Mouse (Mus musculus) cerebellum, adult 8-10 months (tissue): ENCODE results near the gene Adprhl1.

ENCODE experiments used
- DNase-seq: peaks from one replicate; pipeline ENCODE4 v3.0.0; 2022

The Adprhl1 gene

DNA sequence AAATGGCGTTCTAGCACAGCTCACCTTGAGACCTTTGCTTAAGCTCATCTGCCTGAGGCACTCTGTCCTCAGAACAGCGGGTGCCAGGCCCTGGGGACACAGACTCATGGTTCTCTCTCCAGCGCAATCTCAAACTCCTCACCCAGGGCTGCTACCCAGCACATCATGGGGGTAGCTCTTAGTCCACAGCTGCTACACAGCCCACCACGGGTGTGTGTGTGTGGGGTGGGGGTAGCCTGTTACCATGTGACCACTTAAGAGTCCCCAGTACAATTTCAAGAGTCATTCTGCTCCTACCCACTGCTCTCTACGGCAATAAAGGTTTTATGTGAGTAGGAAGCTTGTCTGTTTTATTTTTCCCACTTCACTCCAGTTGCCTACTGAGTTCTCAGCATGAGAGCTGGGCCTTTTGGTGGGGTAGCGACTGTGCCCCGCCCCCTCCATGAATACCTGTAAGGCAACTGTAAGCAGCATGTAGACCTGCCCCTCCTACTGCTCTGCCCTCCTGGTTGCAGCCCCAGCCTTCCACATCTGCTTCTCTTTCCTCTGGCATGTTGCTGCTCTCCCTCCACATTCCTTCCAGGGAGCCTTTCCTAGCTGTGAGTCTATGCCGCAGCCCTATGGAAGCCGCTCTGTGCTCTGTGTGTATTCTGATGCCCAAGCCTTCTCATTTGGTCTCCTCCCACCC, 24.9 kb downstream of the Adprhl1 start:
- DNase-seq, result no peak

DNA sequence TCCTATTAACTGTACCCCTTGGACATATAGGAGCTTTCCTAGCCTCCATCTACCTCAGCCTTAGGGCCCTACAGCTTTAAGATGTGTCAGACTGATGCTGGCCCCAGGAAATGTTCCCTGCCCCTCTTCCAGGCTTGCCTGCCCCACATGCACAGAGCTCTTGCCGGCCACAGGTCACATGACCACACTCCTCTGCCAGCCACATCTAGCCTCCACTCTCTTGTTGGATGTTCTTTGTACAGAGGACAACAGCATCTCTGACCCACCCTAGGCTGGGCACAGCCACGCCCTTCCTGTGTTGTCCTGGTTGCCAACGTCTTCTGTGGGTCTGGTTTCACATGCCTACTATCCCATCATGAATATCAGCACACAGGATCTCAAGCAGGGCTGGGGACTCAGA, 26.8 kb downstream of the Adprhl1 start:
- no peak for DNase-seq

DNA sequence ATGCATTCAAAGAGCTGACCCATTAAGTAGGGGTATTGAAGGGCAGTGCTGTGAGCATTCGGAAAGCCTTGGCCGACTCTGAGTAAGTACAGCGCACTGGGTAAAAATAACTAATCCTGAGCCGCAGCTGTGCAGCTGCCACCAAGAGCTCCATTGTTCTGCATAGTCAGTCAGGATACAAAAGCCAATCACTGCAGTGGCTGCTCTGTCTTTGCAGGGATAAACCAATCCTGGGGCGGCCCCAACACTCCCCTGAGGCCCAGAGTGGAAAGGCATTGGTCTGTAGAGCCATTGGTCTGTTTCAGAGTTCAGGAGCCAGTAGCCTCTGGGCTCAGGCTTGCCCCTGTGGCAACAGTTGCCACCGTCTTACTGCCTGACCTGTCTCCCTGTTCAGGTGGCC, 27.7 kb downstream of the Adprhl1 start:
- no peak for DNase-seq

DNA sequence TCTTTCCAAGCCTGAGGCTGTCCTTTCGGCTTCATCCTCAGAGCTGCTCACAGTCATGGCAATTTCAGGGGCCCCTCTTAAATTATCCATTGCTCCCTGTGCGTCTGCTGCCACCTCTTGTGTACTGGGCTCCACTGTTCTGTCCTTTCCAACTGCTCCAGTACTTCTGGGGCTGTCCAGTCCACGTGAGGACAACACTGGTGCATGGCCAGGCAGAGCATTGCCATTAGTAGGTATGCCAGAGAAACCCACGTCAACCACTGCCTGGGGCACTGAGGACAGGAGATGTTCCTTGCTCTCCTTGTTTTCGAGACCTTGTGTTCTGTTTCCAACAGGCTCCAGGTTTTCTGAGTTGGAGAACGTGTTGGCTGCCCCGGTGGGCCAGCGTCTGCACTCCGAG, 29.5 kb downstream of the Adprhl1 start:
- DNase-seq, result no peak

DNA sequence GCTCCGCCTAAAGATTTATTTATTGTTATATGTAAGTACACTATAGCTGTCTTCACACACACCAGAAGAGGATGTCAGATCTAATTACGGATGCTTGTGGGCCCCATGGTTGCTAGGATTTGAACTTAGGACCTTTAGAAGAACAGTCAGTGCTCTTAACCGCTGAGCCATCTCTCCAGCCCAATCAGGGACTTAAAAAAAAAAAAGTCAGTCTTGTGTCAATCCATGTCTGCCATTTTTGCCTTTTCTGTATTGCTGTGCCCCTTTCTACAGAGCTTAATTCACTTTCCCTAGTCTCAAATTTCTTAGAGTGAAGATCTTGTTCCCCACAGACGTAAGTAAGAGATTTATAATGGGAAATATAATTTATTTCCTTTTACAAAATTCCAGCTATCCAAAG, 35.5 kb downstream of the Adprhl1 start:
- DNase-seq, result no peak

DNA sequence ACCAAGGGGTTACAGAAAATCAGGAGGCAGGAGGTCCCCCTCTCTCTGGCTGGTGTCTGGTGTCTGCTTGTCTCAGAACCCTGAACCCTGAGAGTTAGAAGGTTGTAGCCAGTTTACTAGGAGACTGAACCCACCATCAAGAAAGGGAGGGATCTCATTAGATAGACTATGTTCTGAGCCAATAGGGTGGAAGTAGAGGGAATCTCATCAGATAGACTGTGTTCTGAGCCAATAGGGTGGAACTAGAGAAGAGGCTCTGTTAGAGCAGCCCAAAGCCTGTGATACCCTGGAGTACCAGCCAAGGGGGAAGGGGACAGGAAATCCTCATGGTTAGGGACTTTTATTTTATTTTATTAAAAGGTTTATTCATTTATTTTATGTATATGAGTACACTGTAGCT, 36.0 kb downstream of the Adprhl1 start:
- no peak for DNase-seq

DNA sequence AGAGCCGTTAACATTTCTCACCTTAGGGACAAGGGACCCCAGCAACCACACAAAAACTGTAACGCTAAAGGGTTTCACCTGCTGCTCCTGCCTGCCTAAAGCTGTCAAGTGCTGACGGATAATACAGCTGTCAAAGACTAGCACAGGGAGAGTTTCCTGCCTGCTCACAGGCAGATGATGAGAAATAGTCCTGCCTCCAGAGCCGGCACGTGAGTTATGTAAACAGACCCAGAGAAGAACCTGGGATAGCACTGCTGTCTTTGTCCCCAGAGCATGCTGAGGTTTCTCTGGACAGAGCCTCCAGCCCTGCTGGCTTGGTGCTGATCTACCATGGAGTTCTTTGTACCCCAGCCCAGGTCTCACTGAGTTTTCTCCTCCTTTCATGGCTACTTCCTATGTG, 36.9 kb downstream of the Adprhl1 start:
- no peak for DNase-seq

DNA sequence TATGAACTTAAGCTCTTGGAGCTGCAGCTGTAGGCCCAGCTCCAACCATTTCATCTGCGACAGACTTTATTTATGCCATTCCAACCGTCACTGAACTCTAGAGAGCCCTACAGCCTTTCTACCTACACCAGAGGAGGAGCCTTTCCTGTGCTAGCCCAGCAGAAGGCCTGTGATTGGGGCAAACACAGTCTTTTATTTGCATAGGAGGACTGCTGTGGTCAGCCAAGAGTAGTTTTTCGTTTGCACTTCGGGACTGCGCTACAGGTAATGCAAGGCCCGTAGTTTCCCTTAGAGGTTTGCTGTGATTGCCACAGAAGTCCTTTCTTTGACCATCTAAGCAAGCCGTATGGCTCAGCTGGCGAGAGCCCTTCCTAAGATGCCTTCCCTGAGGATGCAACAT, 37.6 kb downstream of the Adprhl1 start:
- no peak for DNase-seq

DNA sequence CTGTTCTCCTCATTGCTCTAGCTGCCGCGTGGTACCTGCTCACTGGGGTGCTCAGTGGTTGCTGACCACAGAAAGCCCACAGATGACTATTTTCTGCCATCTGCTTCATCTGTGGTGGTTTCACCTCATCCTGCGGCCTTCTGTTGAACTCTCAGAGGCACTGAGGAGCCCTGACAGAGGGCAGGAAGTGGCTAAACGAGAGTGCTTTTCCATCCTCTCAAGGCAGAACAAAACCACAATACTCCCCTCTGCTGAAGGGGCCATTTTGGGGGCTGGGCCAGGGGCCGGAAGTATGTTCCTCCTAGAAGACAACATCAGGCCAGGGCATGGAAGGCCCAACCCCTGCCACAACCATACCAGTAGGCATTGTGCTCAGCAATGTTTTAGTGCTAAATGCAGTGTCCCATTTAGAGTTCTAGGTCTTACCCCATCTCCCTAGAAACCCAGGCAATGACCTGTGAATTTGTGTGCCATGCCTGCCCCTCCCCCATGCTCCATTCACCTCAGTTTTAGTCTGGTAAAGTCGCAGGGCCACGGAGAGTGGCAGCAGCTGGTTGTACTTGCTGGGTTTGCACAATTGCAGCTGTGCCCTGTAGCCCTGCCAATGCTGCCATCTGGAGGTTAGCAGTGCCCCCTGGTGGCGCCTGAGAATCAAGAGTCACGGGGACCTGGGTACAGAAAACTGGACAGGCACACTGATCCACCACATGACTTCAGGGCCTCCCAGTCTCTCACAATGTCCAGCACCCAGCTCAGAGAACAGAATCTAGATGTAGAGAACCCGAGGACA, 40.3 kb downstream of the Adprhl1 start:
- DNase-seq, result peak; percentile 52

DNA sequence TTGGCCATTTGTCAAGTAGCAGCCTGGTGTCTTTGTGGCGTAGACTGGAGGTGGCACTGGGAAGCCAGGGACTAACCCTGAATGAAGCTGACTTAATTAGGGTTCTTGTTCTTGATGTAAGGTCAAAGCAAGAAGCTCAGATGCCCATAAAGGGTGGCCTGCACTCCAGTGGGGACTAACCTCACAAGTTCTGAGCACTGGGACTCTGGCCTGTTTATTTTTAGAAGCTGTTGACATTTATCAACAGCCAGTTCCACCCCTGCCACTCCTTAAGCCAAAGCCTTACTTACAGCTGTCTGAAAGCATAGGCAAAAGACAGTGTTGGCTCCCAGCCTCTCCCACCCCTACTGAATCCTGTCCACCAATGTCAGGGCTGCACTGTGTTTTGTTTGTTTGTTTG, 44.2 kb downstream of the Adprhl1 start:
- DNase-seq, result no peak

DNA sequence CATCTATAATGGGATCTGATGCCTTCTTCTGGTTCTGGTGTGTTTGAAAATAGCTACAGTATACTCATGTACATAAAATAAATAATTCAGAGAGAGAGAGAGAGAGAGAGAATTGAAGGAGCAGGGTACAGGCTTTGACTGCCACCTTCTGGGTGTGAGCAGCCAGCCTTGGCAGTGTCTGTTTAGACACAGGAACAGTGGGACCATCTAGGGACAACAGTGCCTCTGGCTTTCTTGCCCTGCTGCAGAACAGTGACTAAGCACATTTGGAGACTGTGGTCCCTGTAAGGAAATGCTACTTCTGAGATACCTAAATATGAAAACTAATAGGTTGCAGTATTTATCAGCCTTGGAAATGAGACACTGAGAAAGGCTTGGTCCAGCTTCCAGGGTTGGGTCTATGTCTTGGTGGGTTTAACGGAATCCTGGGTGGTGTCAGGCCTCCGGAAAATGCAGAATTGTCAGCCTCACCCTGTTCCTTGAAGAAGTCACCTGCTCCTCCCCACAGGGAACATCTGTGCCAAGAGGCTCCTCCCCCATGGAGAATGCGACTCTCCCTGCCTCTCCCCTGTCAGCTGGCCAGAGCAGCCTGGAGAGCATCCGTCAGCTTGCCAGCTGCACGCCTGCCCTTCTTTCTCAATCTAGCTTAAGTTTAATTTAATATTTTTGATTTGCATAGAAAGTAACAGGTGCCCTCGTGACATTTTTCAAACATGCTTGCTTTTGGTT, 45.2 kb downstream of the Adprhl1 start:
- no peak for DNase-seq

DNA sequence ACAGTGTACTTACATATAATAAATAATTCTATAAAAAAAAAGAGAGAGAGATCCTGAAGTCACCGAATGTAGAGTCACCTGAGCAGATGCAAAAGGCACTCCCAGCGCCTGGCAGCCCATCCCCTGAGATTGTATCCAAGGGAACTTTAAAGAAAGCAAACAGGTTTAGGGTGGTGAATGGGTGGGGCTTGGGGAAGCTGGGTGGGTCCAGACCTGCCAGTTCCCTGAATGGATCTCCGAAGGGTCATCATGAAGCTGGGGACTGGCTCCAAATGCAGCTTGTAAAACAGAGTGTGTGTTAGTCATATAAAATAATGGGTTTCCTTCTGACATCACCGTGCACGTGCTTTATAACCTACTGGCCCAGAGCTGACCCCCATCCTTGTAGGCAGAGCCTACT, 47.7 kb downstream of the Adprhl1 start:
- DNase-seq, result no peak

DNA sequence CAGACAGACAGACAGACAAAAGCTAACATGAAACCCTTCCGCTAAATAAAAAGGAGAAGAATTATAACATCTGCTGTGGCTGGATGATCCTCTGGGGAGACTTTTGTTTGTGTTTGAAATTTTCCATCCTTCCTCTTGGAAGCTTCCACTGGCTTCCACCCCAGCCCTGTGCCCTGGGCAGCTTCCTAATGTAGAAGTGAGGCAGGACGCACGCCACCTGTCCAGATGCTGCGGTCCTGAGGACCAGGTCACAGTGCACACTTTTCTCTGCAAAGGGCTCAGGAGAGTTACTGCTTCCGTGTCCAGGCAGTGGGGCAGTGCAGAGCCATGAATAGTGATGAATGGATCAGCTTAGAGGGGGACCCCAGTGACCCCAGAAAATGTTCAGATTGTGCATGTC, 48.7 kb downstream of the Adprhl1 start:
- no peak for DNase-seq

DNA sequence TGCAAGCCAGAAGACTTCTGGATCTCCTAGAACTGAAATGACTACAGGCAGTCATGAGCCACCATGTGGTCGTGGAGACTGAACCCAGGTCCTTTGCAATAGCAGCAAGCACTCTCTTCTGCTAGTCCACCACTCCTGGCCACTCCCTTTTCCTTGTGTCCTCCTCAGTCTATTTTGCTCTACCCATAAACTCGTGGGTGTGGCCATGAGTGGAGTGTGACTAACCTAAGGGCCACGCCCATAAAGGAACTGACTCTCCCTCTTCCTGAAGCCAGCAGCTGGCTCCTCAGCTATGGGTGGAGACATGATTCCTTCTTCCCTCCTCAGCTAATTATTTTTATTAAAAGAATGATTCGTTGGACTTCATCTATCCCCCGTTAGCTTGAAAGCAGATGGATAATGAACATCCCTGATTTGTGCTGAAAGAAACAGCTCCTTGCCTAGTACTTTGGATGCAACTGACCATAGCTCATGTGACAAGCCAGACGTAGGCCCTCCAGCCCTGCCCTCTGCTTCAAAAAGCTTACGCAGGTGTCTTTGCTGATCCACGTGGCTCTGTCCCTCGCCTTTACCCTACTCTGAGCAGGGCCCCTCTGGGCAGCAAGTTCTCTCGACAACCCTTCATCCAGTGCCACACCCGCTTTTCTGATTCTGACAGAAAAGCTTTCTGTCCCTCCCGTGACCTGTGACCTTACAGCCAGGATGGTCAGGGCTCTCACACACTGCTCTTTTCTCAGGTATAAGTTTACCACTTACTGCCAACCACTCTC, 49.4 kb downstream of the Adprhl1 start:
- DNase-seq, result no peak

DNA sequence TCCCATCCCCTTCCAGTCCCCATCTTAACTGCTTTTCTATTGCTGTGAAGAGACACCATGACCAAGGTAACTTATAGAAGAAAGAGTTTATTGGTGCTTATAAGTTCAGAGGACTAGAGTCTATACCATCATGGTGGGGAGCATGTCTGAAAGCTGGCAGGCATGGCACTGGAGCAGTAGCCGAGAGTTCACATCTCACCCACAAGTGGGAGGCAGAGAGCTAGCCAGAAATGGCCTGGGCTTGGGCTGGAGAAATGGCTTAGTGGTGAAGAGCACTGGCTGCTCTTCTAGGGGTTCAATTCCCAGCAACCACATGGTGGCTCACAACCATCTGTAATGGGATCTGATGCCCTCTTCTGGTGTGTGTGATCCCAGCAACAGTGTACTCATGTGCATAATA, 50.5 kb downstream of the Adprhl1 start:
- no peak for DNase-seq

DNA sequence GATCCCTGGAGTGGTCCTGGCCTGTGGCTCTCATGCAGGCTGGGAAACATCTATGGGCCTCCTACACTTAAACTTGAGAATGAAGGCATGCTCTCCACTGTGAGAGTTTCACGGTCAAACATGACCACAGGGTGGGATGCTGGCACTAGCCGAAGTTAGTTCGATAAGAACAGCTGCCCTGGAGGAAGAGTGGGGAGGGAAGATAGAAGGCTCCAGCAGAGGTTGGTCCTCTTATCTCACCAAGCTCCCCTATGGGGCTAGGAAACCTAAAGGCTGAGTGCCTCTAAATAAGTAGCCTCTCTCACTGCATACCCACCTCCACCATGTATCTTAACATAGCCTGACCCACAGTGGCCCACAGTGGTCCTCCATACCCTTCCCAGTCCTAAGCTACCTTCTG, 51.2 kb downstream of the Adprhl1 start:
- no peak for DNase-seq

DNA sequence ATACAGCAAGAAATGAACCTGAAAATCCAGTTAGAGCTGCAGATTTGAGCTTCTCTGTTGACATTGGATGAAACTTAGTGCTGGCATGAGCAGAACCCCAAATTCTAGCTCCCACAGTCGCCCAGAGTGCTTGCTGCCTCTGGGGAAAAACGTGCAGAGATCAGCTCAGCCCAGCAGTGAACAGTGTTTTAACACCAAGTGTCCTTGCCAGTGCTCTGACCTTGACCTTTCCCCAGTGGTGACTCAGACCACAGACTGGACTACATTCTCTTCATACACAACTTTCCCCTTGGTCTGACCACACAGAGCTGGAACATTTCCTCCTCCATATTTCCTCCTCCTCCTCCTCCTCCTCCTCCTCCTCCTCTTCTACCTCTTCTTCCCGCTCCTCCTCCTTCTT, 51.9 kb downstream of the Adprhl1 start:
- no peak for DNase-seq

DNA sequence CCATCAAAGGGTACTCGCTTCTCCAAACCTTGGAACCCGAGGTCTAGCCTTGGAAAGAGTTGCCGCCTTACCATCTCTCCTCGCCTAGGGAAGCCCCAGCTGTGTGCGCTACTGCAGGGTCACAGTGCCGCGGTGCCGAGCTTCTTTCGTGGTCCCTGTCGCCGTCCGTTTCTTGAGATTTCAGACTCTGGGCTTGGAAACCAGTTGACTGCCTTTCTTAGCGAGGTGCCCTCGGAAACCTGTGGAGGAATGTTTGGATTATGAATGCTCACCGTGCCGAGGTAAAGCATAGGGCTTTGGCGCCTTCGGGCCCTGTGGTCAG, 53.0 kb downstream of the Adprhl1 start:
- DNase-seq, result no peak

DNA sequence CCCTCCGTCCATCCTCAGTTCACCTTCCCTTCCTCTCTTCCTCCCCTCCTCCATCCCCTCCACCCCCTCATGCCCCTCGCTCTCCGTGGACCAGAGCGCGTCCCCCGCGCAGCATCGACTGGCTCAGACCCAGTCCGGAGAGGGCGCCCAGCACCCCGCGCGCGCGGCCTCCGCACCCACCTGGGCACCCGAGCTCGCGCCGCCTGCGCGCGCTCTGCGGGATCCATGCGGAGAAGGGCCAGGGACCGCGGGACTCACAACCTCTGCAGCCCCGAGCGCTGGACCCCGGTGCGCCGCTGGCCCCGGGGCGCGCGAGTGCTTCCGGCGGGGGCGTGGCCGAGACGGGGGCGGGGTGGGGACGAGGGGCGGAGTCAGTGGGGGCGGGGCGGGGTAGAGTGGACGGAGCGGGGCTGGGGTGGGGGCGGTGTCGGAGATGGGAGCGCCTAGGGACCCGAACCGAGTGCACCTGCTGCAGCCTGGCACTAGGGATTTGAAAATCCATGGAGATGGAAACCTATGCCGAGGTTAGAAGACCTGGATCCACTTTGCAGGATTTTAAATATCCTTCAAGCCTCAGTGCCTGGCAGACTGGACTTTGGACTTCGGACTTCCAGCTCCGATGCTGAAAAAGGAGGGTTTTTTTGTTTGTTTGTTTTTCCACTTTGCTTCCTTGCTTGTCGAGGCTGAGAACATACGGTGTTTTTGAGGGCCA, 53.5 kb downstream of the Adprhl1 start, which contains the start of gene Grtp1:
TSS of gene Grtp1 (minus strand) at position 320 of the 712 bp plus-strand sequence.
- DNase-seq, result no peak

DNA sequence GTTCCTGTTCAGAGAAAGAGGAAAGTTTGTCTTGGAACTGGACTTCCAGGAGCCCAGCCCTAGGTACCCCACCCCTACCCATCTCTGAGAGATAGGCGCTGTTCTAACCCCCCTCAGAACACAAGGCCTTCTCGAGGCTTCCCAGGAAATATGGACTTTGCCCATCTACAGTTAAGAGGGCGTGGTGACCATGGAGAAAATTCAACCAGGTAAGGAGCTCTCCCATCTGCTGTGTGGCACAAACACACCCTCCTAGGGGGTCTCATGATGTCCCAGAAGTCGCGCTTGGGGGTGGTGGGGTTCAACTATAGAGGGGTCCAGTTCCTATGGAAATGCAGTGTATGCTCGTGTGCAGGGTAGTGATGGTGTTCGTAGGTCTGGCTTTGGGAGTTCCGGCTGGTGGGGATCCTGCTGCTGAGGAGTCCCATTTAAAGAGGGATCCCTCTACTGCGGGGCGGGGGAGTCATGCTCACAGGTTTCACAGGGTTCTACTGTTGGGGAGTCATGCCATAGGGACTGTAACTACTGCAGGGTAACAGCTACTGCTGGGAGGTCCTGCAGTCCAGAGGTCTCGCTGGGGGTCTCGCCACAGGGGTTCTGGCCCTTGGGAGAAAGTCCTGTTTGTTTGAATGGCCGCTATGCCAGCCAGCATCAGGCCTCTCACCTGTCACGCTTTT, 54.4 kb downstream of the Adprhl1 start:
- no peak for DNase-seq

DNA sequence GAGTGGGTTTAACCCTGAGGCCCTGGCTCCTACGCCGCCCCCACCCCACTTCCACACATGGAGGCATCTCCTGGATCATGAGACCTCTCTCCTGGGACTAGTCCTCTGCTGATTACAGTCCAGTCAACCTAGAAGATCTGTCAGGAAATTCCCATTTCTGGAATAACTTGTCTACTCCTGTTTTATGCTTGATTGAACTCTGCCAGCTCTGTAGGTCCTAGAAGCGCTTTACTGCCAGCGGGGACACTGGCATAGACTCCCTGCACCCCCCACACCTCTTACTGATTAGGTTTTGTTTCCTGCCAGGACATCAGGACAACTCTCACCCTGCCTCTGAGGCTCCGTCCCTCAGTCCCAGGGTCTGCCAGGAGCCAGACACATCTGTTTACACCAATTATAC, 56.5 kb downstream of the Adprhl1 start:
- no peak for DNase-seq

DNA sequence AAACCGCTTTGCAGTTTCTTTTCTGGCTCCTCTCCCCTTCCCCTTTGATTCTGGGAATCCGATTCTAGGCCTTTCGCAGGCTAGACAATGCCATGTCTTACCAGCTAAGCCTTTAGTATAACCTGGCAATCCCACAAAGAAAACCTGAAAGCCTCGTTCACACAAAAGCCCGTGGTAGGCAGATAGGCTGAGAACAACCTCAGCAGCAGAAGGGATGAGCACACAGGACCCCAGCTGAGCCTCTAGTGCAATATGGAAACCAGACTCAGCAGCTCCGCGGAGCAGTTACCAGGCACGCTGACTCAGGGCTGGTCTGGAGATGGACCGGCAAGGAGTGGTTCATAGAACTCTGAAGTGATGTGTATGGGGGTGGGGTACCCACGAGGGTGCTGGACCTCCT, 59.1 kb downstream of the Adprhl1 start:
- DNase-seq, result no peak
